Mouse (Mus musculus) heart, adult 2 months (tissue): Measurements from ENCODE around the gene Arhgef2. TPM values are rescaled to one million over a fixed set of nuclear protein-coding genes. Genes with fewer than 3 reads are reported as not detected.

Source experiments
- DNase-seq, 2 experiments: peaks; one replicate each; pipeline ENCODE4 v3.0.0; 2021
- H3K27ac ChIP-seq: fragments of 200-600 bp; 2 replicates; pipeline ENCODE4 v1.8.1; 2022
- H3K27me3 ChIP-seq: fragments of 200-500 bp; 2 replicates; pipeline ENCODE4 v1.6.1; 2012; ENCODE audit warnings: mild to moderate bottlenecking, low read length, inconsistent platforms, mixed read lengths; ENCODE audit not compliant: control insufficient read depth, insufficient read depth
- H3K36me3 ChIP-seq: fragments of 200-500 bp; 2 replicates; pipeline ENCODE4 v1.6.1; 2012; ENCODE audit warnings: low read length, inconsistent platforms; ENCODE audit not compliant: control insufficient read depth, insufficient read depth
- H3K4me1 ChIP-seq: fragments of 200-500 bp; 2 replicates; pipeline ENCODE4 v1.6.1; 2011; ENCODE audit warnings: low read length; ENCODE audit not compliant: control insufficient read depth, insufficient read depth
- H3K4me3 ChIP-seq: fragments of 200-600 bp; 2 replicates; pipeline ENCODE4 v1.8.1; 2022
- H3K79me2 ChIP-seq: fragments of 200-500 bp; replicated peaks from 2 replicates; pipeline ENCODE4 v1.6.1; 2012; ENCODE audit warnings: mild to moderate bottlenecking, inconsistent platforms, low read length, moderate library complexity, mixed read lengths; ENCODE audit not compliant: control insufficient read depth, insufficient read depth
- H3K9ac ChIP-seq: fragments of 200-500 bp; 2 replicates; pipeline ENCODE4 v1.6.1; 2012; ENCODE audit warnings: low read depth, mild to moderate bottlenecking, control low read depth, inconsistent platforms, low read length, mixed read lengths
- CTCF ChIP-seq: fragments of 200-600 bp; IDR thresholded peaks from 2 replicates; pipeline ENCODE4 v1.8.1; 2022; ENCODE audit warnings: antibody characterized with exemption, mild to moderate bottlenecking, moderate library complexity
- EP300 ChIP-seq: fragments of 200-500 bp; IDR thresholded peaks from 2 replicates; pipeline ENCODE4 v1.6.1; 2011; ENCODE audit warnings: low read depth, low read length, control low read depth; ENCODE audit not compliant: insufficient read depth
- POLR2A ChIP-seq: fragments of 200-500 bp; IDR thresholded peaks from 2 replicates; pipeline ENCODE4 v1.6.1; 2011; ENCODE audit warnings: mild to moderate bottlenecking, low read depth, low read length, control low read depth; ENCODE audit not compliant: insufficient read depth
- WGBS: fragments of 180-500 bp; shearing (Covaris S2); methylation state at CpG from one replicate; pipeline ENCODE4 v1.1.7; 2018; 5-methylcytosine and 5-hydroxymethylcytosine counted together
- intact Hi-C: fragments of 180-260 bp; cut with DNase I; formaldehyde crosslinking; loops from one replicate; pipeline ENCODE4 v1.15.1; 2025
- polyA plus RNA-seq: library from polyadenylated mRNA; depleted of rRNA; stranded (reverse); fragments of >200 nt; gene quantifications from 2 replicates; pipeline ENCODE4 v1.2.3, GENCODE M21; 2012
- total RNA-seq, 2 experiments: library from RNA; stranded (reverse); gene quantifications; 2 replicates each; pipeline ENCODE4 v1.2.3; 2021

Gene Arhgef2
- total and polyA plus RNA-seq, 3 experiments: 37.3 to 51.0 (median 37.5) TPM

DNA sequence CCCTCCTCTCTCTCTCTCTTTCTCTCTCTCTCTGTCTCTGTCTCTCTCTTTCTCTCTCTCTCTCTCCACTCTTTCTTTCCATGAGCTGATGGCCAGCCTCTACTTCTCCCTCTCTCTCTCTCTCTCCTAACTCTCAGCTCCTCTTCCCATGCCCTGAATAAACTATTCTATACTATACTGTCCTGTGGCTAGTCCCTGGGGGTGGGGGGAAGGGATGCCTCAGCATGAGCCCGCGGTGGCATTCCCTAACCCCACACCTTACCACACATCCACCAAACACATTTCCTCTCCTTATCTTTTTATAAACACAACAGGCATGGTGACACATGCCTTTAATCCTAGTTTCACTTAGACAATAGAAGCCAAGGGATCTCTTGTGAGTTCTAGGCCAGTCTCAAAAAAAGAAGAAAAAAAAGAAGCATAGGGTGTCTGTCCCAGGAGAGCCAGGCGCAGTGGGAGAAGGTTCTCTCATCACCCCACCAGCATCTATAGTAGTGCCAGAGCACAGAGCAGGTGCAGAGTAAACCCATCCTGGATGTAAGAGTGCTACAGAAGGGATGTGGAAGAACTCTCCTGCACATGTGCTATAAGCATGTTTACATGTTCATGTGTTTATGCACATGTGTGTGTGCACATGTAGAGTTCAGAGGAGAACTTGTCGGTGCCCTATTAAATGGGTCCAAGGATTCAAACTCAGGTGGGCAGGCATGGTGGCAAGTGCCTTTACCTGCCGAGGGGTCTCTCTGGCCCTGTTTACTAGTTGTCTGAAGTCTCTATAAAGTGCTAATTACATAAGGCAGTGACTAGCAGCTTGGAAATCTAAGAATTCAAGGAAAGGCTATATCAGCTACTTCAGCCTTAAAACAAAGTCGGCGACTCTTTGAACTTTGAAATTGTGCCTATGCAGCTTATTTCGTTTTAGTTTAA, 27.0 kb upstream of the Arhgef2 start:
- H3K36me3 ChIP-seq: peaks cover 3% of the 10 kb centered on the region; the same call in 1 of the 2 replicates
- intact Hi-C loops: loop anchor here (2.0 kb wide), 1 partner anchor 26 kb away; the partner anchor contains the start of genes Lamtor2 and Ubqln4
- TF ChIP-seq EP300 (no peak), CTCF (no peak), POLR2A (no peak)
- peak overlapping the region; percentile 87 for H3K27ac ChIP-seq
- H3K4me3 ChIP-seq: peak overlapping the region; percentile 86
- H3K9ac ChIP-seq: no peak overlapping the region
- H3K4me1 ChIP-seq: no peaks in the 10 kb centered on the region
- no peaks in the 10 kb centered on the region for H3K27me3 ChIP-seq
- WGBS: 40% methylated on average over 8 of the region's 8 CpGs
- H3K79me2 ChIP-seq: 0 out of 2 replicates have a peak, but pooled peaks cover 3% of the 10 kb centered on the region
- DNase-seq: no peak

DNA sequence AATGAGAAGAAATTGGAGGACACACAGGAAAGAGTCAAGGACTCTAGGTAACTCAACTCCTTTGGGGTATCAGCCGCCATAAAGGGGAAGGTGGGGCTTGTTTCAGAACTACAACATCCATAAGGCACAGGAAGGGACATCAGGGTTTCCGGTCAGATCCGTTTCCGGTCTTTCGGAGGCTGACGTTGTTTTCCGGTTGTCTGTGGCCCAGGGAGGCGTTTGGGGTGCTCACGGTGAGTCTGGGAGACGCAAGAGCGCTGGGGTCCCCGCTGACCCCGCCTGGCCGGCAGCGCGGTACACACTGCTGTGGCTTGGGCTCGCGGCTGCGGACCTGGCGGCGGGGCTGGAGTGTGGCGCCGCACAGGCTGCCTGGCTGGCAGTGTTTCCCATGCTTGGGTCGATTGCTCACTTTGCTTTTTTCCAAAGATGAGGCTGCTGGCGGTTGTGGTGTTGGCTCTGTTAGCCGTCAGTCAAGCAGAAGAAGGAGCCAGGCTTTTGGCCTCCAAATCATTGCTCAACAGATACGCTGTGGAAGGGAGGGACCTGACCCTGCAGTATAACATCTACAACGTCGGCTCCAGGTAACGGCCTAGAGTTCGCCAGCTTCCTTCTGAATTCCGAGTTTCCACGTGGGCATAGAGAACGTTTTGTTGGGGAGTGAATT, 26.2 kb upstream of the Arhgef2 start:
- Histone ChIP-seq H3K36me3 (peaks cover 3% of the 10 kb centered on the region; the same call in 1 of the 2 replicates), H3K9ac (peak overlapping the region; percentile 99), H3K4me3 (peak overlapping the region; percentile 86), H3K79me2 (0 out of 2 replicates have a peak, but pooled peaks cover 3% of the 10 kb centered on the region), H3K27me3 (no peaks in the 10 kb centered on the region), H3K27ac (peak overlapping the region; percentile 87), H3K4me1 (no peaks in the 10 kb centered on the region)
- under 1% methylated on average over 34 of the region's 34 CpGs for WGBS
- DNase-seq: peak; percentile 84 to 85
- TF ChIP-seq CTCF: no peak
- peak; percentile 90 for TF ChIP-seq POLR2A
- 0 out of 2 replicates have a peak, but pooled peaks have one; percentile 48 for TF ChIP-seq EP300
- intact Hi-C loops: loop anchor here (2.0 kb wide), 1 partner anchor 27 kb away; the partner anchor contains the start of genes Lamtor2 and Ubqln4

DNA sequence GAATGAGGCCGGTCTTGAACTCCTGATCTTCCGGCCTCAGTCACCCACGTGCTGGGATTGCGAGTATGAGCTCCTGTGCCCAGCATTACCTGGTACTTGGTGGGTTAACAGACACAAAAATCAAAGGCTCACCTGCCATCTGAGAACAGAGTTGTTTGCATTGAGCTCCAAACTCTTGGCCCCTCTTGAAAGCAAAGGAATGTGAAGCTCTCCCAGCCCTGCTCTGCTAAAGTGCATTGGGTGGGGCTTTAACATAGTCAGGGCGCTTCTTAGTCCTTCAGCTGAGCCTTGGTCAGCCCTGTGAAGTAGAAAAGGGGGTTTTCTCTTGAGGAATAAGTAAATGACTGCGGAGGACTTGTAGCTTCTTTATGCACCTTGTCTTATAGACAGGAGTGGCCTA, 20.0 kb upstream of the Arhgef2 start:
- H3K9ac ChIP-seq: no peak overlapping the region
- H3K27me3 ChIP-seq: no peaks in the 10 kb centered on the region
- H3K4me3 ChIP-seq: no peak overlapping the region
- 0 out of 2 replicates have a peak, but pooled peaks cover 2% of the 10 kb centered on the region for H3K79me2 ChIP-seq
- no peak overlapping the region for H3K27ac ChIP-seq
- intact Hi-C loops: no loop called here
- TF ChIP-seq EP300 (no peak), CTCF (no peak), POLR2A (no peak)
- H3K4me1 ChIP-seq: no peaks in the 10 kb centered on the region
- DNase-seq: no peak
- H3K36me3 ChIP-seq: no peaks in the 10 kb centered on the region
- 94% methylated on average over 6 of the region's 6 CpGs for WGBS

DNA sequence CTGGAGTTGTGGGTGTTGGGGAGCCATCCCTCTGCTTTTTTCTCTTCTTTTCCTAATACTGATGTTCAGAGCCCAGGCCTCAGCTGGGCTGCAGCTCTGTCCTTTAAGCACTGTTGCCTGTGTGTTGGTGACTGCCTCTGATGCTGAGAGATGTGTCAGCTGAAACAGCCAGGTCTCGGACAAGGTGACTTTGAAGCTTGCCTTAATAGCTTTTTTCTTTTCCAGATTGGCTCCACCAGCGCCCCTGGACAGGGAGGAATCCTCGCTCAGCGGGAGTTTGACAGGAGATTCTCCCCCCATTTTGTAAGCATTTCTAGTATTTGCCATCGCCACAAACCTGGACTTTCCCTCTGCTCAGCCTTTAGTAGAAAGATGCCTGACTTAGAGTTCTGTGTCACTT, 19.1 kb upstream of the Arhgef2 start:
- H3K4me3 ChIP-seq: no peak overlapping the region
- intact Hi-C loops: no loop called here
- 95% methylated on average over 5 of the region's 5 CpGs for WGBS
- no peaks in the 10 kb centered on the region; the same call in 1 of the 2 replicates for H3K4me1 ChIP-seq
- no peaks in the 10 kb centered on the region for H3K36me3 ChIP-seq
- H3K27ac ChIP-seq: no peak overlapping the region
- H3K9ac ChIP-seq: no peak overlapping the region
- TF ChIP-seq POLR2A: no peak
- DNase-seq: no peak
- no peaks in the 10 kb centered on the region for H3K79me2 ChIP-seq
- no peaks in the 10 kb centered on the region for H3K27me3 ChIP-seq

DNA sequence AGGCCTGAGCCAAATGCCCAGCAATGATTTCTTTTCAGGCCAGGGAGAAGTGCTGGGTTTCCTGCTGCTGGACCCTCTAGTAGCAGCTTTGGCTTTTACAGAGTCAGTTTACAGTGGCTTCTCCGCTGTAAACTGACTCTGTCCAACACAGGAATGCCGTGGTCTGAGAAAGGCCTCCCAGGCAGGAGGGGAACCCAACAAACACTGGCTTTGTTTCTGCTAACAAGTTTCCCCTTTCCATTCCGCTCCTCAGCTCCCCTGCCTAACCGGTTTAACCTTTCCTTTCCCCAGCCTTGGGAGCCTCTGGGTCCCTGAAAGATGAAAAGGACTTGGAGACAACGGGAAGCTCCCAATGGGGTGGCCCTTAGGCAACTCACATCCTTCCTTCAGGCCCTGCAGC, 15.5 kb upstream of the Arhgef2 start:
- no peak for DNase-seq
- intact Hi-C loops: no loop called here
- Histone ChIP-seq H3K27me3 (no peaks in the 10 kb centered on the region), H3K36me3 (no peaks in the 10 kb centered on the region), H3K4me1 (peaks cover 6% of the 10 kb centered on the region), H3K9ac (no peak overlapping the region), H3K4me3 (no peak overlapping the region), H3K79me2 (no peaks in the 10 kb centered on the region), H3K27ac (no peak overlapping the region)
- WGBS: 50% methylated on average over 5 of the region's 5 CpGs
- TF ChIP-seq CTCF: no peak
- TF ChIP-seq POLR2A: no peak
- TF ChIP-seq EP300: no peak
